Mouse (Mus musculus) intestine, embryonic 16.5 days (tissue): ENCODE results near the gene Usp5. TPM values are rescaled to one million over a fixed set of nuclear protein-coding genes. Genes with fewer than 3 reads are reported as not detected.

ENCODE experiments used
- ATAC-seq: fragments of 200-750 bp; cut with Nextera tagmentation; 2 replicates; pipeline ENCODE4 v1.8.0; 2017; ENCODE audit warnings: moderate TSS enrichment, moderate library complexity
- H3K27ac ChIP-seq: fragments of 300-500 bp; sonication (generic); 2 replicates; pipeline ENCODE4 v1.5.1; 2014; ENCODE audit warnings: mild to moderate bottlenecking, low read length
- H3K27me3 ChIP-seq: fragments of 300-500 bp; sonication (generic); replicated peaks from 2 replicates; pipeline ENCODE4 v1.6.1; 2014; ENCODE audit warnings: low read length, control low read depth, mixed read lengths; ENCODE audit not compliant: control insufficient read depth, insufficient read depth
- H3K36me3 ChIP-seq: fragments of 300-500 bp; sonication (generic); 2 replicates; pipeline ENCODE4 v1.6.1; 2014; ENCODE audit warnings: low read length, control low read depth; ENCODE audit not compliant: control insufficient read depth, insufficient read depth
- H3K4me1 ChIP-seq: fragments of 300-500 bp; sonication (generic); 2 replicates; pipeline ENCODE4 v1.6.1; 2014; ENCODE audit warnings: low read length, control low read depth, mixed read lengths; ENCODE audit not compliant: control insufficient read depth, insufficient read depth
- H3K4me2 ChIP-seq: fragments of 300-500 bp; sonication (generic); 2 replicates; pipeline ENCODE4 v1.6.1; 2014; ENCODE audit warnings: low read depth, low read length, control low read depth
- H3K4me3 ChIP-seq: fragments of 300-500 bp; sonication (generic); 2 replicates; pipeline ENCODE4 v1.5.1; 2014; ENCODE audit warnings: mild to moderate bottlenecking, low read length
- H3K9ac ChIP-seq: fragments of 300-500 bp; sonication (generic); 2 replicates; pipeline ENCODE4 v1.6.1; 2014; ENCODE audit warnings: low read depth, low read length
- H3K9me3 ChIP-seq: fragments of 300-500 bp; sonication (generic); 2 replicates; pipeline ENCODE4 v1.6.1; 2016; ENCODE audit warnings: low read length, control low read depth; ENCODE audit not compliant: control insufficient read depth
- WGBS: fragments of 180-500 bp; shearing (Covaris S2); extraction: QIAGEN DNeasy Blood & Tissue Kit; methylation state at CpG from one replicate; pipeline ENCODE4 v1.1.7; 2014; 5-methylcytosine and 5-hydroxymethylcytosine counted together
- polyA plus RNA-seq: library from polyadenylated mRNA; unstranded; fragments of >200 nt; fragmentation: Nextera tagmentation; extraction: Ambion mirVana; gene quantifications from 2 replicates; pipeline ENCODE4 v1.2.1, GENCODE M21; 2015

The Usp5 gene
- polyA plus RNA-seq, 1 experiment from 2014 or later: 117 TPM

DNA sequence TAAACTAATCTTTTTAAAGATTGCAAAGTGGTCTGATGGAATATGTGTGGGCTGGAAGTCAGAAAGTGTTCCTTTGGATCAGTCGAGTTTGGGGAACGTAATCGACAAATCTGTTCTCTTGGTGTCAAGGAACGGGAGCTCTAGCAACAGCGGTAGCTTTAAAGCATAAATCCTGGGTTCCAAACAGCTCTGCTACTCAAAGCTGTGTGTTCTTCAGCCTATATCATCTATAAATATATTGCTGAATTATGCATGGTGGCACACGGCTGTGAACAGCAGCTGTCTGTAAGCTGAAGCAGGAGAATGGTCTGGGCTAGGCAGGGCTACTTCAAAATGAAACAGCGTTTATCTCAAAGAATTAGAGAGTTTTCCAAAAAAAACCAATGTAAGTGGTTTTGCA, 48.4 kb downstream of the Usp5 start:
- Histone ChIP-seq H3K9me3 (no peaks in the 10 kb centered on the region), H3K27me3 (no peaks in the 10 kb centered on the region; the same call in 1 of the 2 replicates), H3K4me3 (no peak overlapping the region), H3K4me2 (no peak overlapping the region), H3K36me3 (no peaks in the 10 kb centered on the region), H3K27ac (no peak overlapping the region), H3K4me1 (no peaks in the 10 kb centered on the region; the same call in 1 of the 2 replicates), H3K9ac (no peak overlapping the region)
- 87% methylated on average over 7 of the region's 7 CpGs for WGBS
- ATAC-seq: no peak

DNA sequence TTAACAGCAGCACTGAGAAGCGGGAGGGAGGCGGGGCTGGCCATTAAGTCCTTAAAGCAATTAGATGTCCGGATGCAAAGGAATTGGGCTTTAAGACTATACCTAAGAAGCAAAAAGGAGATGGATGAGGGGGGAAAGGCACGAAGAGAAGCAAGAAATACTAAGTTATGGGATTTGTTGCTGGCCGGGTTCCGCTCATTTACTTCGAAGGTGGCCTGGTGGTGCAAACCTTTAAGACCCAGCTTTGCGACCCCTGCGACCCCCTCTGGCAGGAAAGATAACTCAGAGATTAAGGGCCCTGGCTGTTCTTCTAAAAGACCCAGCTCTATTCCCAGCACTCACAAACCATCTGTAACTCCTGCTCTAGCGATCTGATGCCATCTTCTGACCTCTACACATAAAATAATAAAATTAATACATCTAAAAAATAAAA, 49.3 kb downstream of the Usp5 start:
- Histone ChIP-seq H3K4me2 (peak overlapping the region; percentile 61), H3K27me3 (no peaks in the 10 kb centered on the region; the same call in 1 of the 2 replicates), H3K4me1 (no peaks in the 10 kb centered on the region; the same call in 1 of the 2 replicates), H3K4me3 (peak overlapping the region; percentile 42), H3K27ac (no peak overlapping the region), H3K36me3 (no peaks in the 10 kb centered on the region), H3K9me3 (no peaks in the 10 kb centered on the region), H3K9ac (0 out of 2 replicates have a peak overlapping the region, but pooled peaks have one; percentile 3)
- peak; percentile 12; the same call in 1 of the 2 replicates for ATAC-seq
- WGBS: 4% methylated on average over 10 of the region's 10 CpGs

DNA sequence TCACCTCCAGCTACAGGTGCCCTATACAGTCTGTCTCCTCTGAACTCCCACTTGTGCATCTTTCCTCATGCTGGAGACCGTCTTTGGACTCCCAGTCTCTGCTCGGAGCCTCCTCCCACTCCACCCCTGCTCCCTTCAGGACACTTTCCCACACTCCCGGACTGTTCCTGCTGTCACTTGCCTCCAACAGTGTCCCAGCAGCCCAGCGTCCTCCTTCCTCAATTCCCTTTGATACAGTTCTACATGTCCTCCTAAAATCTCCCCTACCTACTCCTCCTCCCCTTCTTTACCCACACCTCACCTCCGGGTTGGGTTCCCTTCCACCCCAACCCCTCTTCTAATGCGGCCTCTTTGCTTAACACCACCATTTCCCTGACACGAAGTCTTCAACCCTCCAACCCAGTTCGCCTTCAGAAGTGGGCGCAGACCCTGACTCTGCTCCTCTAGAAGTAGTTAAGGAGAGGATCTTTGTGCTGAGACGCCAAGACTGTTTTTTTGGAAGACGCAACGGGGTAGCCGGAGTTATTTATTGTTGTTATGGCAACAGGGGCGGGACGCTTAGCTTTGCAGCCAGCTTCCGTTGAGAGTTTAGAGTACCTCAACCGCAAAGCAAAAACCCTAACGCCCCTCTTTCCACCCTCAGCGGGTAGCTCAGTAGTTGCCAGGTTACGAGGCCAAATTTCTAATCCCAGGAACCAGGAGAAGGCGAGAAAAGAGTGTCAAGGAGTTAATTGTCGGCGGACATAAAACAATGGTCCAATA, 49.9 kb downstream of the Usp5 start, which contains the start of gene Lrrc23:
Lrrc23 (minus strand) TSS at position 506 of the 762 bp plus-strand sequence.
- whole genome bisulfite sequencing: 3% methylated on average over 23 of the region's 23 CpGs
- Histone ChIP-seq H3K36me3 (no peaks in the 10 kb centered on the region), H3K27ac (no peak within 1 kb of the TSS), H3K4me2 (peak within 1 kb of the TSS; percentile 61), H3K4me1 (no peaks in the 10 kb centered on the region; the same call in 1 of the 2 replicates), H3K4me3 (peak within 1 kb of the TSS; percentile 42), H3K27me3 (no peaks in the 10 kb centered on the region; the same call in 1 of the 2 replicates), H3K9me3 (no peaks in the 10 kb centered on the region), H3K9ac (0 out of 2 replicates have a peak within 1 kb of the TSS, but pooled peaks have one; percentile 3)
- peak; percentile 59 for ATAC-seq

DNA sequence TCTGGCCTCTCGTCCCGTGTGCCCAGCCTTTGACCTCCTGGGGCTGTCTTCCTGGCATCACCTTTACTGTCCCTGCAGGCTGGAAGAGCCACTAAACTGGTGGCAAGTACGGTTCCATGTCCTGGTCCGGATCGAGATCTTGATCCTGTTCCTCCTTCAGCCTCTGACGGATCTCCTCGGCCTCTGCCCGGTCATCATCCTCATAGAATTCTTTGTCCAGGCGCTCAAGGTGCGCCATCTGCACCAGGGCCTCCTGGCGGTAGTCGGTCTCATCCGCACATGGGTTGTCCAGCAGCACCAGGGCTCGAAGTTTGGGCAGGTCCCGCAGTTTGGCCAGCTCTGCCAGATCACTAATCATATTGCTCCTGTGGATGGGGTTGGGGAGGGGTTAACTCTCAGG, 58.8 kb downstream of the Usp5 start:
- no peak for ATAC-seq
- peaks cover 17% of the 10 kb centered on the region for H3K4me1 ChIP-seq
- H3K36me3 ChIP-seq: no peaks in the 10 kb centered on the region
- H3K27me3 ChIP-seq: peaks cover 5% of the 10 kb centered on the region
- no peak overlapping the region for H3K27ac ChIP-seq
- no peaks in the 10 kb centered on the region for H3K9me3 ChIP-seq
- WGBS: 86% methylated on average over 15 of the region's 15 CpGs
- H3K4me2 ChIP-seq: no peak overlapping the region
- no peak overlapping the region for H3K4me3 ChIP-seq
- no peak overlapping the region for H3K9ac ChIP-seq

DNA sequence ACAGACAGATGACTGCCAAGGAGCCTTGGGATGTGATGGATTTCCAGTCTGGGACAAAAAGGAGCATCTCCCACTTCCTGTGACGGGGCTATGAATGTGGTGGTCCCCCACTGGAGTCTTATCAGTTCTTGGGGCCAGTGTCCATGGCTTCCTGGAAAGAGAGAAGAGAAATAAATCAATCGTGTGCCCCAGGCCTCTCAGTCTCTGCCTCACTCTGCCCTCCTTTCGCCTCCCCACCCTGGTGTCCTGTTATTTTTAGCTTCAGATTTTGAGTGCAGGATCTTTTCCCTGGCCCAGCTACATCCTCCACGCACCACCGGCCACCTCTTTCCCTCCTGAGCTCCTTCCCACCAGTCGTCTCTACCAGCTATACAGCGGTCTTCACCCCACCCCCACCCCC, 59.3 kb downstream of the Usp5 start:
- Histone ChIP-seq H3K9ac (0 out of 2 replicates have a peak overlapping the region, but pooled peaks have one; percentile 69), H3K27ac (no peak overlapping the region), H3K36me3 (no peaks in the 10 kb centered on the region), H3K4me2 (peak overlapping the region; percentile 82), H3K27me3 (peaks cover 5% of the 10 kb centered on the region), H3K4me3 (peak overlapping the region; percentile 57), H3K9me3 (no peaks in the 10 kb centered on the region), H3K4me1 (peaks cover 17% of the 10 kb centered on the region)
- no peak for ATAC-seq
- 58% methylated on average over 7 of the region's 7 CpGs for WGBS

DNA sequence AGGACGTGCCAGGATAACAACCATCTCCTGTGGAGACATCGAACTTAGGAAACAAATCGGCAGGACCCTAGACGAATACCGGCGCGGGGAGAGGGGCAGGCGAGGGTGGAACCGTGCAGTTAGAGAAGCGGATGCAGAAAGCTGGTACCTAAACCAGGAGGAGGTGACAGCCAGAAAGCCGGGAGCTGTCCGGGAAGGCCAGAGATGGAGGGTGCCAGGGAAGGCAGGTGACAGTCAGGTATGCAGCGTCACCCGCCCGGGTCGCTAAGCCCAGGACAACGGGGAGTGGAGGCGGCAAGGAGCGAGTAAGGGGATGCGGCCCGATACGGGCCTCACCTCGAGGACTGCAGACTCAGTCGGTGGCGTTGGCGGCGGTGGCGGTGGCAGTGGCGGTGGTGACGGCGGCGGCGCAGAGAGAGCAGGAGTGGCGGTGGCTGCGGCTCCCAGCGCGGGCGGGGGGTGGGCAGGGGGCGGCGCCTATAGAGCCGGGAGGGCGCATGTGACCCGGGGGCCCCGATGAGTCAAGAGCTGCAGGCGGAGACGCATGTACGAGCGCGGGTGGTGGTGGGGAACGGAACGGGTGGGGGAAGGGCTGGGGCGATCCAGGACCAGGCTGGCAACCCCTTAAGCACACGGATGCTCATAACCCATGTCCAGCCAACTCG, 60.1 kb downstream of the Usp5 start, which contains the start of gene Eno2:
Eno2 (minus strand) TSS at position 573 of the 665 bp plus-strand sequence.
- under 1% methylated on average over 44 of the region's 54 CpGs for WGBS
- peak; percentile 83 for ATAC-seq
- no peaks in the 10 kb centered on the region for H3K36me3 ChIP-seq
- peak within 1 kb of the TSS; percentile 82 for H3K4me2 ChIP-seq
- H3K4me3 ChIP-seq: peak within 1 kb of the TSS; percentile 57
- no peak within 1 kb of the TSS for H3K27ac ChIP-seq
- H3K9ac ChIP-seq: peak within 1 kb of the TSS; percentile 69
- peaks cover 17% of the 10 kb centered on the region for H3K4me1 ChIP-seq
- H3K27me3 ChIP-seq: peaks cover 5% of the 10 kb centered on the region
- H3K9me3 ChIP-seq: no peaks in the 10 kb centered on the region

DNA sequence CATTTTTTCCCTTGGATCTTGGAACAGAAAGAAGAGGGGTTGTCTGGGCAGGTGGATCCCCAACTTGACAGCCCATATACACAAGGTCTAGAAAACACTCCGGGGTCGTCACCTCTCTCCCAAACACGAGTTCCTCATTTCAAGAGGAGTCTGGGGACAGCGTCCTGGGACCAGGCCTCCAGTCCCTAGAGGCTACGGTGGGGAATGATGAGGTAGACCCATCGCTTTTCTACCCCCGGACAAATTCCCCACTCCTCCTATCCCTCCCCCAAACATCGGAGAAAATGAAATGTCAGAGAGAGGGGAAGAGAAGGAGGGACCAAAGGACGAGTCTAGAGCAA, 60.6 kb downstream of the Usp5 start:
- Histone ChIP-seq H3K4me2 (peak overlapping the region; percentile 82), H3K4me1 (peaks cover 17% of the 10 kb centered on the region), H3K27ac (no peak overlapping the region), H3K27me3 (peaks cover 5% of the 10 kb centered on the region), H3K4me3 (peak overlapping the region; percentile 57), H3K36me3 (no peaks in the 10 kb centered on the region), H3K9ac (peak overlapping the region; percentile 69), H3K9me3 (no peaks in the 10 kb centered on the region)
- 8% methylated on average over 9 of the region's 9 CpGs for WGBS
- ATAC-seq: no peak

DNA sequence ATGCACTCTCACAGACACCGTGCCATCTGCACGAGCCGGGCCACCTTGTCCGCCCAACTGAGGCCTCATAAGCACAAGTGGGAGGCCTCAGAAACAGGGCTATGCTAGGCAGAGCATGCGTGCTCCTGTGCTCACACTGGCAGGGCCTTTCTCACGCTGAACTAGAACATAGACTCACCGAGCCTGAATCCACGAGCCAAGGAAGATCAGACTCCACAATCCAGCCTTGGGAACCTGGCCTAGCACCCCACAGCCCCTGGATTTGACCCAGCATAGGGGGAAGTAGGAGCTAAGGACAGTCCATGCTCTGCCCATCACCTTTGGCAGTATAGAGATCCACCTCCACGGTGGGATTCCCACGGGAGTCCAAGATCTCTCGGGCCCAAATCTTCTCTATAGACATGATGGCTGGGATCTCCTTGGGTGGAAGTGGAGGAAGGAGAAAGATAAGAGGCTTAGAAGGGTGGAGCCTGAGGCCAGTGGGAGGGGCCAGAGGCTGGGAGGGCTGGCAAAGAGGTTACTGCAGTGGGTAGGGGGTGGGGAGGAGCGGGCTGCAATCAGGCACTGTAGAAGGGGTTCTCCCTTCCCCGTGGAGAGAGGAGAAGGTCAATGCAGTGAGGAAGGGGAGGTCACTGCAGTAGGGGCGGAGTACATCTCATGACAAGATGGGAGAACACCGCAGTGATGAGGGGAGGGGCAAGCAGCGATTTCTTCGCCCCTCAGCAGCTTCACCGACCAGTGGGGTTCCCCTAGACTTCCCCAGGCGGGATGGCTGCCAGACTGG, 61.2 kb downstream of the Usp5 start:
- Histone ChIP-seq H3K27ac (no peak overlapping the region), H3K9me3 (no peaks in the 10 kb centered on the region), H3K4me2 (peak overlapping the region; percentile 82), H3K36me3 (no peaks in the 10 kb centered on the region), H3K4me3 (peak overlapping the region; percentile 57), H3K27me3 (peaks cover 5% of the 10 kb centered on the region), H3K4me1 (peaks cover 17% of the 10 kb centered on the region), H3K9ac (peak overlapping the region; percentile 69; the same call in 1 of the 2 replicates)
- 41% methylated on average over 19 of the region's 19 CpGs for WGBS
- ATAC-seq: peak; percentile 26; the same call in 1 of the 2 replicates

DNA sequence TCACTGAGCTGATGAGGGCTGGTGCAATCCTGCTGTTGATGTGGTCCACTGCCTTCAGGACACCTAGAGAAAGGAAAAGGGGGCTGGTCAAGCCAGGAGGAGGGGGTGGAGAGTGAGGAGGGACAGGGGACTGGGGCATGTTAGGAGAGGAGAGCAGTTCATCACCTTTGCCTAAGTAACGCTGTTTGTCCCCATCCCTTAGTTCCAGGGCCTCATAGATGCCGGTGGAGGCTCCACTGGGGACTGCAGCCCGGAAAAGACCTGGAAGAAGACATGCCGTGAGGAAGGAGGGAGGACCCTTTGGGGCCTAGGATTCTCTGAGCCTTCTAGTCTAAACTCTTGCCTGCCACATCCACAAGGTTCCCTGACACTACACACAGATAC, 61.8 kb downstream of the Usp5 start:
- Histone ChIP-seq H3K27ac (no peak overlapping the region), H3K9me3 (no peaks in the 10 kb centered on the region), H3K4me3 (no peak overlapping the region), H3K36me3 (no peaks in the 10 kb centered on the region), H3K4me1 (peaks cover 17% of the 10 kb centered on the region), H3K9ac (no peak overlapping the region), H3K4me2 (0 out of 2 replicates have a peak overlapping the region, but pooled peaks have one; percentile 82), H3K27me3 (peaks cover 5% of the 10 kb centered on the region)
- no peak for ATAC-seq
- 58% methylated on average over 4 of the region's 4 CpGs for WGBS
